Mouse (Mus musculus) spleen, adult 2 months (tissue): ENCODE data around the gene Thsd4.

ENCODE experiments used
- CTCF ChIP-seq: fragments of 200-500 bp; IDR thresholded peaks from 2 replicates; pipeline ENCODE4 v1.5.1; 2011; ENCODE audit warnings: mild to moderate bottlenecking, inconsistent platforms; ENCODE audit not compliant: insufficient read depth, insufficient read length, insufficient replicate concordance; ENCODE audit errors: extremely low read depth
- POLR2A ChIP-seq: fragments of 200-500 bp; IDR thresholded peaks from 2 replicates; pipeline ENCODE4 v1.6.1; 2011; ENCODE audit warnings: low read depth, low read length, inconsistent platforms

GRCm38 (mm10) chr9:60392916-60393315 is 128.9 kb downstream of the Thsd4 start:
- no peak for TF ChIP-seq CTCF
- TF ChIP-seq POLR2A, result no peak
